Mouse (Mus musculus) kidney, adult 2 months (tissue): ENCODE measurements around the gene Smim27. TPM values are rescaled to one million over a fixed set of nuclear protein-coding genes. Genes with fewer than 3 reads are reported as not detected.

Experiments used
- DNase-seq: peaks from one replicate; pipeline ENCODE4 v3.0.0; 2021
- H3K27ac ChIP-seq: fragments of 200-500 bp; 2 replicates; pipeline ENCODE4 v1.5.1; 2012; ENCODE audit warnings: low read depth, low read length, control low read depth, inconsistent platforms; ENCODE audit not compliant: insufficient read depth
- H3K27me3 ChIP-seq: fragments of 200-500 bp; replicated peaks from 2 replicates; pipeline ENCODE4 v1.6.1; 2012; ENCODE audit warnings: mild to moderate bottlenecking, moderate library complexity, low read length, inconsistent platforms; ENCODE audit not compliant: control insufficient read depth, insufficient read depth
- H3K36me3 ChIP-seq: fragments of 200-500 bp; 2 replicates; pipeline ENCODE4 v1.6.1; 2012; ENCODE audit warnings: mild to moderate bottlenecking, moderate library complexity, low read length, inconsistent platforms; ENCODE audit not compliant: control insufficient read depth, insufficient read depth
- H3K4me1 ChIP-seq: fragments of 200-500 bp; 2 replicates; pipeline ENCODE4 v1.6.1; 2011; ENCODE audit warnings: low read length; ENCODE audit not compliant: control insufficient read depth, insufficient read depth
- H3K4me3 ChIP-seq: fragments of 200-500 bp; 2 replicates; pipeline ENCODE4 v1.5.1; 2011; ENCODE audit warnings: mild to moderate bottlenecking, low read depth, low read length, control low read depth; ENCODE audit not compliant: insufficient read depth
- CTCF ChIP-seq: fragments of 200-500 bp; conservative IDR thresholded peaks from 2 replicates; pipeline ENCODE4 v1.5.1; 2011; ENCODE audit warnings: low read depth, mild to moderate bottlenecking, control low read depth, low read length, moderate library complexity, mixed read lengths; ENCODE audit not compliant: insufficient read depth, insufficient read length
- POLR2A ChIP-seq: fragments of 200-500 bp; IDR thresholded peaks from one replicate; pipeline ENCODE4 v1.6.1; 2011; ENCODE audit warnings: low read depth, low read length, control low read depth
- WGBS: fragments of 180-500 bp; shearing (Covaris S2); methylation state at CpG from one replicate; pipeline ENCODE4 v1.1.7; 2018; 5-methylcytosine and 5-hydroxymethylcytosine counted together
- polyA plus RNA-seq: library from polyadenylated mRNA; depleted of rRNA; stranded (reverse); fragments of >200 nt; gene quantifications from 2 replicates; pipeline ENCODE4 v1.2.3, GENCODE M21; 2012

Smim27 gene
- polyA plus RNA-seq, 1 experiment: 27.6 TPM

- H3K4me3 ChIP-seq: peak overlapping the region; percentile 100; the same call in 1 of the 2 replicates
- DNase-seq: no peak
- TF ChIP-seq CTCF: no peak
- TF ChIP-seq POLR2A: no peak
- H3K27ac ChIP-seq: peak overlapping the region; percentile 30; the same call in 1 of the 2 replicates
- H3K27me3 ChIP-seq: no peaks in the 10 kb centered on the region
- WGBS: 53% methylated on average over 5 of the region's 5 CpGs
- H3K36me3 ChIP-seq: no peaks in the 10 kb centered on the region
- peaks cover 5% of the 10 kb centered on the region for H3K4me1 ChIP-seq
Observed at GRCm38 (mm10) chr4:40240272-40240744, 29.1 kb upstream of the Smim27 start.

DNA sequence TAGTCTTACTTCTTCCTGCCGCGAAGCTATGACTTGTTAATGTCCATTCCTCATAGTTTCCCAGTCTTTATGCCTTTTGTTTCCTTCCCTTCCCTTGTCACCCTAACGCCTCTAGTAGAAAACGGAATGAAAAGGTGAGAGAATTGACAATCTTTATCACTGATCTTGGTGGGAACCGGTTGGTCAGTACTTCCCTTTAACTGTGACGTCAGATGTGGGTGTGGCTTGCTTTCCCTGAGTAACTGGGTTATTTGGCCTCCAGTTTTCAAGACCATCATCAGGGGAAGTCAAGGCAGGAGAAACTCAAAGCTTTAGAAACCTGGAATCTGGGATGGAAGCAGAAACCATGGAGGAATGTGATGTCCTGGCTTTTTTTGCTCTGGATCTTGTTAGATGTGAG lies 27.5 kb upstream of the Smim27 start:
- H3K4me3 ChIP-seq: no peak overlapping the region
- TF ChIP-seq CTCF: no peak
- TF ChIP-seq POLR2A: no peak
- peaks cover 5% of the 10 kb centered on the region for H3K4me1 ChIP-seq
- H3K27me3 ChIP-seq: no peaks in the 10 kb centered on the region
- no peak overlapping the region for H3K27ac ChIP-seq
- no peaks in the 10 kb centered on the region for H3K36me3 ChIP-seq
- WGBS: 59% methylated on average over 6 of the region's 6 CpGs
- no peak for DNase-seq

GRCm38 (mm10) chr4:40243006-40243405 lies 26.4 kb upstream of the Smim27 start:
- no peak for DNase-seq
- 88% methylated on average over 4 of the region's 4 CpGs for WGBS

DNA sequence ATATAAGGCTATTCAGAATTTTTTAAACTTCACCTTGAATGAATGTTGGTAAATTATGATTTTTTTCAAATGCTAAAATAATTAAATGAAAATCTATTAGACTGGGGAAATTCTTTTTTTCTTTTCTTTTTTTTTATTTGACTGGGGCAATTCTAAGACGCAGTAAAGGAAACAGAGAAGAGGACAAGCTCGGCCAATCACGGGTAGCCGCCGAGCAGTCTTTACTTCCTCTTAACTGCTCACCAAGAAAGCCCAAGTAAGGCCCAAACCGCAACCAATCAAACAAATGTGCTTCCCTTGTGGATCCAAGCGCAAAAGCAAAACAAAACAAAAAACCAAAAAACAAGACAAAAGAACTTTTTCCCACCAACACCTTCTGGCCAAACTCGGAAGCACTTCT lies 25.3 kb upstream of the Smim27 start:
- no peaks in the 10 kb centered on the region for H3K36me3 ChIP-seq
- no peak overlapping the region for H3K4me3 ChIP-seq
- 83% methylated on average over 8 of the region's 8 CpGs for WGBS
- H3K27ac ChIP-seq: no peak overlapping the region
- H3K4me1 ChIP-seq: peaks cover 5% of the 10 kb centered on the region
- DNase-seq: no peak
- TF ChIP-seq CTCF (no peak), POLR2A (no peak)
- no peaks in the 10 kb centered on the region for H3K27me3 ChIP-seq

More at GRCm38 (mm10) chr4:40243006-40243405, 26.4 kb upstream of the Smim27 start:
- H3K36me3 ChIP-seq: no peaks in the 10 kb centered on the region
- H3K4me1 ChIP-seq: peaks cover 5% of the 10 kb centered on the region
- no peaks in the 10 kb centered on the region for H3K27me3 ChIP-seq
- TF ChIP-seq CTCF: no peak
- TF ChIP-seq POLR2A: no peak
- H3K4me3 ChIP-seq: no peak overlapping the region
- H3K27ac ChIP-seq: no peak overlapping the region

DNA sequence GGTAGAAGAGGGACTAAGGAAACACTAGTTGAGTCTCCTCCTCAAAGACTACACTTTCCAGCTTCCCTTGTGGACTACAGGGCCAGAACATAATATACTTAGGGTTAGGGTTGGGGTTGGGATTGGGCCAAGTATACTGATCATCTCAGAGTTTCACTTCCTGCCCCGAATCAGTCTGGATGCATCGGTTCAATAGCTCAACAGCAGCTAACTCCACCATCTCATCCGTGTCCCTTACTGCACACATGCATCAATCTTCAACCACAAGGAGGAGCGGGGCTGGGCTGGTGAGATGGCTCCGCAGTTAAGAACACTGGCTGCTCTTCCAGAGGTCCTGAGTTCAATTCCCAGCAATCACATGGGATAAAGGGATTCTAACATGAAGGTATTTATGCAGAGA lies 18.4 kb upstream of the Smim27 start:
- Histone ChIP-seq H3K4me3 (no peak overlapping the region), H3K27me3 (no peaks in the 10 kb centered on the region), H3K4me1 (no peaks in the 10 kb centered on the region), H3K36me3 (no peaks in the 10 kb centered on the region), H3K27ac (no peak overlapping the region)
- no peak for TF ChIP-seq CTCF
- no peak for TF ChIP-seq POLR2A
- DNase-seq: no peak
- 88% methylated on average over 5 of the region's 5 CpGs for WGBS

- no peaks in the 10 kb centered on the region for H3K27me3 ChIP-seq
- no peak for DNase-seq
- no peak overlapping the region for H3K4me3 ChIP-seq
- TF ChIP-seq CTCF: no peak
- TF ChIP-seq POLR2A: no peak
- no peak overlapping the region for H3K27ac ChIP-seq
- 77% methylated on average over 2 of the region's 2 CpGs for WGBS
- H3K4me1 ChIP-seq: no peaks in the 10 kb centered on the region
- H3K36me3 ChIP-seq: no peaks in the 10 kb centered on the region
Observed at GRCm38 (mm10) chr4:40253766-40254165, 15.6 kb upstream of the Smim27 start.

DNA sequence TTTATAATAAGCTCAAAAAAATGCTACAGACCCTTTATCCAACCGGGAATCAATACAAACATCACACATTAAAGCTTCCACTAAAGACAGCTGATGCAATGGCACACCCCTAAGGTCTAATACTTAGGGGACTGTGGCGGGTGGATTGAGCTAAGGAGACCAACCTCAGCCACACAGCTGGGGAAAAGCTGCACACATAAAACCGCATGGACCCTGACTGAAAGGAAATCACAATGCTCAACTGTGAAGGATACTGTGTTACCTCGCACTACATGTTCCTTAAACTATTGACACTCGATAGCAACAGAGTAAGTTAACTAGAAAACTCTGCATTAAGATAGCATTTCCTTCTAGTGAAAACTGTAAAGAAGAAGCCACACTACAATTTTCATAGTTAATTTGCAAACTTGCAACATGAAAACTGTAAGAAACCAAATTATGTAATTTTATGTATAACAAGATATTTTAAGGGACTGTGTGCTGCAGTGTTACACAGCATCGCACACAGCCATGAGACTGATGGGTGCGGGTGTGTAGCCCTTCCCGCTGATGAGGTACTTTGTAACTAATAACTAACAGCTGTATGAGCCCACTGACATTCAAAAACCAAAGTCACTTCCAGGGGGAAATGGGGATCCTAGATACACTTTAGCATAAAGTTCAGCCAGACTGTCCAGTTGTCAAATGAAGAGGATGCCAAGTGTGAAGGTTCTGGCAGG lies 14.8 kb upstream of the Smim27 start:
- Histone ChIP-seq H3K4me3 (no peak overlapping the region), H3K4me1 (no peaks in the 10 kb centered on the region), H3K36me3 (peaks cover 2% of the 10 kb centered on the region; the same call in 1 of the 2 replicates), H3K27me3 (no peaks in the 10 kb centered on the region), H3K27ac (no peak overlapping the region)
- TF ChIP-seq CTCF: no peak
- TF ChIP-seq POLR2A: no peak
- no peak for DNase-seq
- WGBS: 81% methylated on average over 8 of the region's 8 CpGs
